Mouse (Mus musculus) forebrain, embryonic 11.5 days (tissue): ENCODE data around the gene Prnp. TPM values are rescaled to one million over a fixed set of nuclear protein-coding genes. Genes with fewer than 3 reads are reported as not detected.

Experiments used
- ATAC-seq: fragments of 200-750 bp; cut with Nextera tagmentation; replicated peaks from 2 replicates; pipeline ENCODE4 v1.8.0; 2017; ENCODE audit warnings: moderate TSS enrichment; ENCODE audit not compliant: low FRiP score
- DNase-seq: peaks from one replicate; pipeline ENCODE4 v3.0.0-alpha.2; 2017; ENCODE audit warnings: low spot score
- H3K27ac ChIP-seq: fragments of 300-500 bp; sonication (generic); 2 replicates; pipeline ENCODE4 v1.5.1; 2014; ENCODE audit warnings: low read depth, low read length
- H3K27me3 ChIP-seq: fragments of 300-500 bp; sonication (generic); 2 replicates; pipeline ENCODE4 v1.6.1; 2014; ENCODE audit warnings: mild to moderate bottlenecking, low read length, mixed read lengths; ENCODE audit not compliant: control insufficient read depth, insufficient read depth
- H3K36me3 ChIP-seq: fragments of 300-500 bp; sonication (generic); 2 replicates; pipeline ENCODE4 v1.6.1; 2014; ENCODE audit warnings: mild to moderate bottlenecking, low read length, moderate library complexity, mixed read lengths; ENCODE audit not compliant: control insufficient read depth, insufficient read depth
- H3K4me1 ChIP-seq: fragments of 300-500 bp; sonication (generic); replicated peaks from 2 replicates; pipeline ENCODE4 v1.6.1; 2014; ENCODE audit warnings: low read length, mixed read lengths; ENCODE audit not compliant: control insufficient read depth, insufficient read depth
- H3K4me2 ChIP-seq: fragments of 300-500 bp; sonication (generic); 2 replicates; pipeline ENCODE4 v1.6.1; 2014; ENCODE audit warnings: low read depth, mild to moderate bottlenecking, low read length, moderate library complexity, mixed read lengths; ENCODE audit not compliant: severe bottlenecking
- H3K4me3 ChIP-seq: fragments of 300-500 bp; sonication (generic); 2 replicates; pipeline ENCODE4 v1.5.1; 2014; ENCODE audit warnings: low read depth, low read length
- H3K9ac ChIP-seq: fragments of 300-500 bp; sonication (generic); 2 replicates; pipeline ENCODE4 v1.6.1; 2014; ENCODE audit warnings: low read length
- H3K9me3 ChIP-seq: fragments of 300-500 bp; sonication (generic); 2 replicates; pipeline ENCODE4 v1.6.1; 2016; ENCODE audit warnings: low read length, mixed read lengths; ENCODE audit not compliant: control insufficient read depth
- WGBS: fragments of 180-500 bp; shearing (Covaris S2); extraction: QIAGEN DNeasy Blood & Tissue Kit; methylation state at CpG from one replicate; pipeline ENCODE4 v1.1.7; 2014; 5-methylcytosine and 5-hydroxymethylcytosine counted together
- polyA plus RNA-seq: library from polyadenylated mRNA; unstranded; fragments of >200 nt; fragmentation: Nextera tagmentation; extraction: Ambion mirVana; gene quantifications from 2 replicates; pipeline ENCODE4 v1.2.1, GENCODE M21; 2014

Gene Prnp
- polyA plus RNA-seq = 25.4 and 31.2 TPM in 2 replicates

DNA sequence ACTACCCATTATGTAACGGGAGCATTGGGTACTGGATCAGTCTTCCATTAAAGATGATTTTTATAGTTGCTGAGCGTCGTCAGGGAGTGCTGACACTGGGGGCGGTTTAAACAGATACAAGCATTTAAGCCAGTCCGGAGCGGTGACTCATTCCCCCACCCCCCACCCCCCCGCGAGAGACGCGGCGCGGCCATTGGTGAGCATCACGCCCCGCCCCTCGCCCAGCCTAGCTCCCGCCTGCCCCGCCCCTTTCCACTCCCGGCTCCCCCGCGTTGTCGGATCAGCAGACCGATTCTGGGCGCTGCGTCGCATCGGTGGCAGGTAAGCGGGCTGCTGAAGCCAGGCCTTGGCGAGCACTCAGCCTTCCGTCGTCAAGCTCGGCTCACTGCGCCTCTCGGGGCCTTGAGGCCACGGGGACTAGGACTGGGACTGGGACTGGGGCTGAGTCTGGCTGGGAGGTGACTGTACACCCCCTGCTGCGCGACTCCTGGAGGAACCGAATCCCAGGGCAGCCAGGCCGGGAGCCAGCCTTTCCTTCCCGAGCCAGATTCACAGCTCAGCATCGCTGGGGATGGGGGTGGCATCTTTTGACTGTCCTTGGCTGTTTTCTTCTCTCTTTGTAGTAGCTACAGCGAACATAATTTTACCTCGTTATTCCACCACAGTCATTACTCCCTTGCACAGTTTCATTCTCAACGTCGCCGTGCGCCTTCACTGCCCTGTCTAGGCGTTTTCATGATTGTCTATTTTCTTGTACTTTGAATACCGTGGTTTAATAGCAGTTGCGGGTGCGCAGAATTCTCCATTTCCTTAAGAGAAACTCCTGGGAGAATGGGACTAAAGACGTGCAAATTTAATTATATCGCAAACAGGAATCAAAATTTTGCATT, at the start of gene Prnp, which contains the start of gene Prn:
Gene Prnp (plus strand): TSS at position 246 of the 890 bp plus-strand sequence.
Gene Prn (plus strand): TSS at position 275 of the 890 bp plus-strand sequence.
- no peaks in the 10 kb centered on the region for H3K27me3 ChIP-seq
- ATAC-seq (peak; percentile 91), DNase-seq (peak; percentile 97)
- H3K36me3 ChIP-seq = no peaks in the 10 kb centered on the region
- peak within 1 kb of the TSS; percentile 58 for H3K4me3 ChIP-seq
- peak within 1 kb of the TSS; percentile 65 for H3K27ac ChIP-seq
- H3K9ac ChIP-seq = peak within 1 kb of the TSS; percentile 76
- H3K4me1 ChIP-seq = 0 out of 2 replicates have a peak, but pooled peaks cover 5% of the 10 kb centered on the region
- no peaks in the 10 kb centered on the region for H3K9me3 ChIP-seq
- H3K4me2 ChIP-seq = peak within 1 kb of the TSS; percentile 64
- WGBS = 5% methylated on average over 52 of the region's 52 CpGs

DNA sequence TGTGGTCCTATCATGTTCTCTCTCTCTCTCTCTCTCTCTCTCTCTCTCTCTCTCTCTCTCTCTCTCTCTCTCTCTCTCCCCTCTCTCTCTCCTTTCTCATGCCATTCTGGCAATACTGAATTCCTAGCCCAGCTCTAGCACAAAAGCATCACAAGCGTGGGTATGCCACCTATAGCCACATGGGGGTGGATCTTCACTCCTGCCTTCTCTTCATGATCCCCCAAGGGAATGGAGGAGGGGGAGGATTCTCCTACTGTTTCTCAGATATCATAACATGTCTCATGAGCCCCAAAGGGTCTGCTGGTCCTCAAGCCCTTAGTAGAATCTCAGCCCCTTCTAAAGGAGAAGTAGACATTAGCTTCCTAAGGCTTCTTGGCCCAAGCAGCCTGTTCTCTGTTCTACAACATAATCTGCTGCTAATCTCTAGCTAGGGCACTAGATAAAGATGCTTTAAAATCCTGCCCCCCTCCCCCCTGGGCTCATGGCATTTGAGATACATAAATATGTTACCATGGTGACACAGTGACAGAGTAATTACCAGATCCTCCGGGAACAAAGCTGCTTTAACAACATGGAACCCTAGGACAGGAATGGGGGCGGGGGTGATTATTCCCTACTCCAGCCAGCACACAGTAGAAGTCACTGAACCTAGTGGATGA, 47.0 kb upstream of the Prnp start:
- H3K27ac ChIP-seq = no peak overlapping the region
- H3K4me3 ChIP-seq = no peak overlapping the region
- WGBS = 60% methylated on average over 3 of the region's 3 CpGs
- H3K9me3 ChIP-seq = no peaks in the 10 kb centered on the region
- H3K4me1 ChIP-seq = no peaks in the 10 kb centered on the region
- H3K36me3 ChIP-seq = no peaks in the 10 kb centered on the region
- no peak overlapping the region for H3K9ac ChIP-seq
- DNase-seq (no peak), ATAC-seq (peak; percentile 83)
- H3K4me2 ChIP-seq = no peak overlapping the region
- no peaks in the 10 kb centered on the region for H3K27me3 ChIP-seq

GRCm38 (mm10) chr2:131863472-131863871, 46.3 kb upstream of the Prnp start:
- no peaks in the 10 kb centered on the region for H3K27me3 ChIP-seq
- WGBS = 78% methylated on average over 3 of the region's 3 CpGs
- ATAC-seq (no peak), DNase-seq (no peak)
- H3K27ac ChIP-seq = no peak overlapping the region
- no peak overlapping the region for H3K9ac ChIP-seq
- H3K4me3 ChIP-seq = no peak overlapping the region
- no peak overlapping the region for H3K4me2 ChIP-seq
- H3K9me3 ChIP-seq = no peaks in the 10 kb centered on the region
- H3K36me3 ChIP-seq = no peaks in the 10 kb centered on the region
- no peaks in the 10 kb centered on the region for H3K4me1 ChIP-seq

GRCm38 (mm10) chr2:131864262-131864796, 45.4 kb upstream of the Prnp start:
- H3K4me2 ChIP-seq = no peak overlapping the region
- WGBS = 89% methylated on average over 2 of the region's 2 CpGs
- H3K4me1 ChIP-seq = no peaks in the 10 kb centered on the region
- no peaks in the 10 kb centered on the region for H3K36me3 ChIP-seq
- no peaks in the 10 kb centered on the region for H3K27me3 ChIP-seq
- DNase-seq (no peak), ATAC-seq (no peak)
- H3K4me3 ChIP-seq = no peak overlapping the region
- no peak overlapping the region for H3K27ac ChIP-seq
- H3K9ac ChIP-seq = no peak overlapping the region
- H3K9me3 ChIP-seq = no peaks in the 10 kb centered on the region

GRCm38 (mm10) chr2:131866676-131867075, 43.1 kb upstream of the Prnp start:
- H3K27me3 ChIP-seq = no peaks in the 10 kb centered on the region
- H3K27ac ChIP-seq = no peak overlapping the region
- H3K9me3 ChIP-seq = no peaks in the 10 kb centered on the region
- ATAC-seq (no peak), DNase-seq (no peak)
- H3K9ac ChIP-seq = no peak overlapping the region
- H3K4me3 ChIP-seq = no peak overlapping the region
- no peak overlapping the region for H3K4me2 ChIP-seq
- no peaks in the 10 kb centered on the region for H3K4me1 ChIP-seq
- H3K36me3 ChIP-seq = no peaks in the 10 kb centered on the region

- 91% methylated on average over 5 of the region's 5 CpGs for WGBS
- H3K27me3 ChIP-seq = no peaks in the 10 kb centered on the region
- H3K4me1 ChIP-seq = no peaks in the 10 kb centered on the region
- ATAC-seq = no peak
- no peaks in the 10 kb centered on the region for H3K36me3 ChIP-seq
- no peak overlapping the region for H3K4me3 ChIP-seq
- DNase-seq = no peak
- no peak overlapping the region for H3K9ac ChIP-seq
- no peak overlapping the region for H3K27ac ChIP-seq
- no peaks in the 10 kb centered on the region for H3K9me3 ChIP-seq
- H3K4me2 ChIP-seq = no peak overlapping the region
Measured at GRCm38 (mm10) chr2:131868983-131869382, 40.7 kb upstream of the Prnp start.

DNA sequence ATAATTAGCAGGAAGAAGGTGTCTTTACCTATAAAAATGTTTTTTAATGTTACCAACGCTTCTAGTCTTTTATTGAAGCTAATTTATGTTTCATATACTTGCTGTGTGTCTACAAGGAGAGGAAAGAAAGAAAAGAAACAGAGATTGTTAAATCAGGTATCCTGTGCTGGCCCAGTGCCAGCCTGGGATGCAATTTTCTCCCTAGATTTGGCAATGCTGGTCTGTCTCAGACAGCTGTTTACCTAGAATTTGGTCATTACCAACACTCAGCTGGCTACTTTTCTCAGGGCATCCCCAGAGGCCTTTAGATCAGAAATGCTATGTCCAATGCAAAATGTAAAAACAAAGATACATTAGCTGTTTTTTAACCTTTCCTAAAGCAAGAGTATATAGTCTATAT, 36.4 kb upstream of the Prnp start:
- no peak for ATAC-seq
- Histone ChIP-seq H3K4me3 (no peak overlapping the region), H3K4me1 (no peaks in the 10 kb centered on the region), H3K9me3 (no peaks in the 10 kb centered on the region), H3K9ac (no peak overlapping the region), H3K27ac (no peak overlapping the region), H3K27me3 (no peaks in the 10 kb centered on the region), H3K4me2 (no peak overlapping the region), H3K36me3 (no peaks in the 10 kb centered on the region)
- no peak for DNase-seq
- WGBS = 77% methylated on average over 1 of the region's 1 CpGs

GRCm38 (mm10) chr2:131876551-131877265, 33.0 kb upstream of the Prnp start:
- no peak overlapping the region for H3K27ac ChIP-seq
- H3K4me1 ChIP-seq = no peaks in the 10 kb centered on the region
- H3K4me3 ChIP-seq = no peak overlapping the region
- ATAC-seq (no peak), DNase-seq (no peak)
- H3K9ac ChIP-seq = no peak overlapping the region
- WGBS = 92% methylated on average over 7 of the region's 7 CpGs
- no peaks in the 10 kb centered on the region for H3K36me3 ChIP-seq
- H3K27me3 ChIP-seq = no peaks in the 10 kb centered on the region
- H3K4me2 ChIP-seq = no peak overlapping the region
- H3K9me3 ChIP-seq = no peaks in the 10 kb centered on the region
